Mouse (Mus musculus) large intestine, adult 2 months (tissue): Measurements from ENCODE around the gene E030030I06Rik. TPM values are rescaled to one million over a fixed set of nuclear protein-coding genes. Genes with fewer than 3 reads are reported as not detected.
A peak's percentile ranks its signal among the peaks of the same experiment; 100 is the strongest.
"Not testable (repeated sequence)": the region's sequence is repeated elsewhere in the genome, so short reads cannot be mapped to it uniquely, and the experiment has no call there.

Experiments
- DNase-seq: peaks from one replicate; pipeline ENCODE4 v3.0.0-alpha.2; 2012; ENCODE audit warnings: low read depth, low spot score
- WGBS: fragments of 180-500 bp; shearing (Covaris S2); methylation state at CpG from one replicate; pipeline ENCODE4 v1.1.7; 2018; 5-methylcytosine and 5-hydroxymethylcytosine counted together
- polyA plus RNA-seq: library from polyadenylated mRNA; depleted of rRNA; stranded (reverse); fragments of >200 nt; gene quantifications from 2 replicates; pipeline ENCODE4 v1.2.3, GENCODE M21; 2012

E030030I06Rik gene
- polyA plus RNA-seq, 1 experiment, result 8.7 TPM

- under 1% methylated on average over 38 of the region's 38 CpGs for WGBS
- DNase-seq, result not testable (repeated sequence)
Observed at GRCm38 (mm10) chr10:22154127-22154526, 5.1 kb upstream of the E030030I06Rik start.

GRCm38 (mm10) chr10:22153147-22153690, 4.1 kb upstream of the E030030I06Rik start:
- 15% methylated on average over 7 of the region's 7 CpGs for WGBS
- DNase-seq, result not testable (repeated sequence)

- not testable (repeated sequence) for DNase-seq
- 9% methylated on average over 11 of the region's 11 CpGs for WGBS
Observed at GRCm38 (mm10) chr10:22151863-22152640, 3.0 kb upstream of the E030030I06Rik start.

GRCm38 (mm10) chr10:22151056-22151862, 2.2 kb upstream of the E030030I06Rik start:
- 3% methylated on average over 55 of the region's 55 CpGs for WGBS
- not testable (repeated sequence) for DNase-seq

- no peak for DNase-seq
Observed at GRCm38 (mm10) chr10:22150593-22150992, 1.5 kb upstream of the E030030I06Rik start.

GRCm38 (mm10) chr10:22149691-22150465, 808 bp upstream of the E030030I06Rik start:
- DNase-seq, result no peak
- 1% methylated on average over 50 of the region's 50 CpGs for WGBS

More at GRCm38 (mm10) chr10:22150593-22150992, 1.5 kb upstream of the E030030I06Rik start:
- under 1% methylated on average over 27 of the region's 27 CpGs for WGBS

- DNase-seq, result peak; percentile 64
- 1% methylated on average over 50 of the region's 50 CpGs for WGBS
Observed at GRCm38 (mm10) chr10:22148441-22149072, 513 bp downstream of the E030030I06Rik start.

GRCm38 (mm10) chr10:22142926-22143325, 6.1 kb downstream of the E030030I06Rik start:
- WGBS, result 68% methylated on average over 5 of the region's 5 CpGs
- DNase-seq, result no peak

- DNase-seq, result peak; percentile 79
- WGBS, result 84% methylated on average over 1 of the region's 1 CpGs
Observed at GRCm38 (mm10) chr10:22142194-22142593, 6.9 kb downstream of the E030030I06Rik start.

GRCm38 (mm10) chr10:22140665-22141280, 8.3 kb downstream of the E030030I06Rik start:
- no peak for DNase-seq
- 2% methylated on average over 19 of the region's 19 CpGs for WGBS

GRCm38 (mm10) chr10:22074531-22074930, 74.5 kb downstream of the E030030I06Rik start:
- WGBS, result 83% methylated on average over 2 of the region's 2 CpGs
- no peak for DNase-seq

GRCm38 (mm10) chr10:22072739-22073138, 76.3 kb downstream of the E030030I06Rik start:
- 63% methylated on average over 2 of the region's 2 CpGs for WGBS
- DNase-seq, result no peak

- WGBS, result 27% methylated on average over 4 of the region's 4 CpGs
- no peak for DNase-seq
Observed at GRCm38 (mm10) chr10:22070576-22070975, 78.5 kb downstream of the E030030I06Rik start.

GRCm38 (mm10) chr10:22070168-22070567, 78.9 kb downstream of the E030030I06Rik start:
- WGBS, result 86% methylated on average over 2 of the region's 2 CpGs

GRCm38 (mm10) chr10:22067979-22068378, 81.1 kb downstream of the E030030I06Rik start, which contains the start of gene 4930444G20Rik:
TSS of gene 4930444G20Rik (minus strand) at chr10:22068079.
- 90% methylated on average over 7 of the region's 7 CpGs for WGBS
- DNase-seq, result not testable (repeated sequence)

More at GRCm38 (mm10) chr10:22070168-22070567, 78.9 kb downstream of the E030030I06Rik start:
- no peak for DNase-seq
